Mouse (Mus musculus) gastrocnemius, postnatal 14 days (tissue): Measurements from ENCODE around the gene Thrsp. TPM values are rescaled to one million over a fixed set of nuclear protein-coding genes. Genes with fewer than 3 reads are reported as not detected.
A peak's percentile ranks its signal among the peaks of the same experiment; 100 is the strongest.
"Not testable (repeated sequence)": the region's sequence is repeated elsewhere in the genome, so short reads cannot be mapped to it uniquely, and the experiment has no call there.

ENCODE experiments used
- DNase-seq: peaks from one replicate; pipeline ENCODE4 v3.0.0; 2021; ENCODE audit warnings: mixed read lengths
- intact Hi-C: fragments of 180-260 bp; cut with DNase I; formaldehyde crosslinking; loops from one replicate; pipeline ENCODE4 v1.15.1; 2025; ENCODE audit warnings: low total_unique reads
- long read RNA-seq, 2 experiments: library from polyadenylated mRNA; stranded (forward); transcript quantifications; one replicate each; pipeline ENCODE4 v2.0.0; 2021
- total RNA-seq, 2 experiments: library from RNA; stranded (reverse); gene quantifications; 2 replicates each; pipeline ENCODE4 v1.2.3; 2021

The Thrsp gene
- total RNA-seq, result 10 to 100 TPM; 36.0 to 40.5 TPM
- long read RNA-seq, experiment 1, transcript Thrsp-201 (2 exons, 1,277 nt), result major isoform, 66 of 96 reads
- long read RNA-seq, experiment 1, partial matches to known transcripts, result 30 of 96 reads
- long read RNA-seq, experiment 1, other reads (novel, unspliced or antisense), result 0 of 96 reads
- long read RNA-seq, experiment 2, transcript Thrsp-201 (2 exons, 1,277 nt), result major isoform, 54 of 74 reads
- long read RNA-seq, experiment 2, partial matches to known transcripts, result 20 of 74 reads
- long read RNA-seq, experiment 2, other reads (novel, unspliced or antisense), result 0 of 74 reads

DNA sequence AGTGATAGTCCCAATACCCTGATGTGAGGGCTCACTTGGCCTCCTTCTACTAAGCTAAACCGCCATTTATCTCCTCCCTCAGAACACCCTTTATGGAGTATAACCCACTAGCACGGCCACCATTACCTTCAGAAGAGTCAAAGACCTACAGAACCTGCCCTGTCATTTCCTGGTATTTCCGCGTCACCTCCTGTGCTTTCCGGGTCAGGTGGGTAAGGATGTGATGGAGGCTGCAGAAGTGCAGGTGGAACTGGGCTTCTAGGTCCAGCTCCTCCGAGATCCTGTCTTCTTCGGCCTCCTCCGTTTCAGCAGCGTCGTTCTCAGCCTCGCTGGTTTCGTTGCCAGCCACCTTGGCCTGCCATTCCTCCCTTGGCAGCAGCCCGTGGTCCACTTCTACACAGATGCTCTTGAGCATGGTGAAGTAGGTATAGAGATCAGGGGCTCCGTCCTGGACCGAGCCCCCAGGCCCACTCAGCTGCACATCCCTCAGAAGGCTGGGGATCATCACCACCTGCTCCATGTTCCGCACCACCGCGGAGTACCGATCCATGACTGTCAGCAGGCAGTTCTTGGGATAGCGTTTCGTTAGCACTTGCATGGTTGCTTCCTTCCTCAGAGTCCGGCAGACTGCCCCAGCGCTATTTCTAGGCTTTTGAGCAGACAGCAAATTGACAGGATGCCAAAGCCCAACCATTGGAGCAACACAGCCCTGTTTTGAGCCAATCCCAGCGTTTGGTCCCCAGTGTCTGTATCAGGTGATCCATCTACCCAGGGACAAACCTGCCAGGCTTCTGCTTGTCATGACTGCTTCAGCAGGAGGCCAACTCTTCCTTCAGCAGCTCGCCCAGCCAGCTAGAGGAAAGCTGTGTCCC lies at the start of gene Thrsp:
Gene Thrsp (minus strand): TSS at position 825 of the 872 bp plus-strand sequence.
- intact Hi-C loops, result no loop called here
- peak; percentile 81 for DNase-seq

DNA sequence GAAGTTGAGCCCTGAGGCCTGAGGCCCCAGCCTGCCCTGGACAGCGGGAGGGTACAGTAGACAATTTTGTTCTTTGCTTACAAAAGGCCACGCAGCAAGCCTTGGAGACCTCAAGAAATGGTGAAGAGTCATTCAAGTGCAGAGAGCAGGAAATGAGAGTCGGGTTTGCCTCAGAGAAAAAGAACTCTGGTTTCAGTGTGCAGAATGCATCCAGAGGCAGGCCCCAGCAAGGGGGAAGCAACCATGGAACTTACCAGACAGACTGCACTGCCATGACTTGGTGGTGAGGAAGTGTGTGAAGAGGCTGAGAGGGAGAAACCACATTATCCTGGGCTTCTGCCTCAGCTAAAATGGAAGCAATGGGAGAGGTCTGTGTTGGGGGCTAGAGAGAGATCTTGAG lies 38.0 kb upstream of the Thrsp start:
- no peak for DNase-seq
- intact Hi-C loops, result no loop called here

DNA sequence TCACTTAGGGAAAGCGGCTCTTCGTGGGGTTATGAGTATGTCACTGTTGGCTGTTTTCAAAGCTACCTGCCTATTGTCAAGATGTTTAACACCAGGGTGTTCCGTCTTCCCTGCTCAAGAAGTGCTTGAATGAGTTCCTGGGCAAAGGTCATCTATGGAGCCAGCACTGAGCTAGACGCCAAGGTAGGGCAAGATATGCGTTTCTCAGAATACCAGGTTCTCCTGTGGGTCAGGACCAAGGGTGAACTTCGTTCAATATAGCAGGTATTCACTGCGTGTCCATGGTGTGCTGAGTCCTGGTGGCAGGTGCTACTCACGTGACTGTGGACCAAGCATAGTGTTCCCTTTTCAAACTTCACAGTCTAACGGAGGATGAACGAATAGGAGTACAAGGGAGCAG lies 37.3 kb upstream of the Thrsp start:
- intact Hi-C loops, result no loop called here
- no peak for DNase-seq

DNA sequence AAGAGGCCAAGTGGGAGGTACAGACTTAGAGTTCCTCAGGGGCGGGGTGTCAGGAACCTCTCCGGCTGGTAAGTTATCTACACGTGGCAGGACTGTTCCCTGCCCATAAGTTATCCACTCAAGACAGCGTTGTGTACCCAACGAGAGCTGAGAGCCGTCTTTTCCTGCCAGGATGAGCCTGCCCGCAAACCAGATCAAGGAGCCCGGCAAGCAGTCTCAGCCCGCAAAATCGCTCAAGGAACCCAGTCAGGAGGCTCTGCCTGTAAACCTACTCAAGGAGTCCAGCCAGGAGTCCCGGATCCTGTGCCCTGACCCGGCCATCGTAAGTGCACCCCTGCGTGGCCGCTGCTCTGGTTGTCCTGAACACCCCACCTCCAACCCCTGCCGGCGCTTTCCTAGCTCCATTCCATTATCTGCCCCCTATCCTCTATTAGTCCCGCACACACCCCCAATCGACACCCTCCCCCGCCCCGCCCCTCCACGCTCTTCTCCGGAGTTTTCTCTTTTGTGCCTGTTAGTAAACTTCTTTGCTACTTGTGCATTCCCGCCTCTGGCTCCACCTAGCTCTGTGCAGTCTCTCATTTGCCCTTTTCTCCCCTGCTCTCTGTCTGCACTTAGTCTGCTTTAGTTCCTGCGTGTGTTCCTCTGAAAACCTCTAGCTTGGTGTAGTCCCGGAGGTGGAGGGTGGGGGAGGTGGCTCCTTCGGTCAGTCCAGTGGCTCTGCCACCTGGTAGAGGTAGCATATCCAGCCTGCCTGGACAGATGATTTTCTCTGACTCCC lies 35.8 kb upstream of the Thrsp start:
- peak; percentile 15 for DNase-seq

DNA sequence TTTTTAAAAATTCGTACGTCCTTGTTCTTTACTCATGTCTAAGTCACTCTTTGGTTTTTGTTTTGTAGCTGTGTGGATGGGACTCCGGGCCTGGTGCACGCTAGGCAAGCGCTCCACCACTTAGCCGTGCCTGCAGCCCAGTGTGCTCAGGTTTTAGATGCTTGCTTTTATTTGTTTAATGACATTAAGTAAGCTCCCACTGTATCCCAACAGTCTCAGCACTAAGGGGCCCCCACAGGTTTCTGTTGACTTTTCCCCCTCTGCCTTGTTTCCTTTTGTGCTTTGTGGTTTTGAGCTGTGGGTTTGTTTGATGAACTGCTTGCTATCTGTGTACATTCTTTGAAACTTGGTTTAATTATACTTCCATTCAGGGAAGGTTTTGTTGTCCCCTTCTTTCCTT lies 34.7 kb upstream of the Thrsp start:
- intact Hi-C loops, result no loop called here

More for the DNA sequence above, 35.8 kb upstream of the Thrsp start:
- intact Hi-C loops, result no loop called here

DNA sequence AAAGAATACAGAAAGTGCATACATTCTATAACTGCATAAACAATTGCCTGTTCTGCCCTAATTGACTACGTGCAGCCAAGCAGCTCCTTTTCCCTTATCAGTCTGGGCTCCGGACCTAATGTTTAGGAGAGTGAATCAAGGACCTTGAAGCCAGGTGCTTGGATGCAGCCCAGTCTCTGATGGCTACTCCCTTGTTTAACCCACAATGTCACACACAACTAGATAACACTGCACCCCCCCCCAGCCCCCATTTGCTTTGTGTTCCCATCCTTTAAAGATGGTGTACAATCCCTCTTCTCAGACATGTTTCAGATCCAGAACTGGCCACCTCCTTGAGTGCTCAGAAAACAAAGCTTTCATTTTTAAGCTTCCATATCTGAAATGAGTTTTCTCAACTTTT lies 33.5 kb upstream of the Thrsp start, which contains the start of gene Kctd14:
Gene Kctd14 (plus strand): TSS at position 301 of the 400 bp plus-strand sequence.
- intact Hi-C loops, DNase-seq: not testable (repeated sequence)

More for the DNA sequence above, 34.7 kb upstream of the Thrsp start:
- no peak for DNase-seq

DNA sequence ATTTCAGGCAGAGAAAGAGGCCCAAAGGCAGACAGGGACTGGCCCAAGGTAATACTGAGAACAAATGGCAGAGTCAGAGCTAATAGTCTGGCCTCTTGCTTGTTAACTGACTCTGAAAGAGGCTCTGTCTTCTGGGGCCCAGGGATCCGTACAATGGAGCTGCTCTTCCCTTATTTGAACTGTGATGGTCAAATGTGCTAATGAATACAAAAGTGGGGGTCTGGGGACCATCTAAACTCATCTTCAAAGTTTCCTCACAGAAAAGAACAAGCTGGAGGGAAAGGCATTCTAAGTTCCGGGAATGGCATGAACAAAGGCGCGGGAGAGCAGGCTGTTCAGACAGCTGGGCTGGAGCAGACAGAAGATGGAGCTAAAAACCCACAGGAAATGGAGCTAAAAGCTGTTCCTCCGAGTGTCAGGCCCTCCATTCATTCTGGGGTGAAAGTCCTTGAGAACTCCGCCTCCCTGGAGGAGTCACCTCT lies 29.6 kb upstream of the Thrsp start:
- DNase-seq, result no peak
- intact Hi-C loops, result no loop called here

DNA sequence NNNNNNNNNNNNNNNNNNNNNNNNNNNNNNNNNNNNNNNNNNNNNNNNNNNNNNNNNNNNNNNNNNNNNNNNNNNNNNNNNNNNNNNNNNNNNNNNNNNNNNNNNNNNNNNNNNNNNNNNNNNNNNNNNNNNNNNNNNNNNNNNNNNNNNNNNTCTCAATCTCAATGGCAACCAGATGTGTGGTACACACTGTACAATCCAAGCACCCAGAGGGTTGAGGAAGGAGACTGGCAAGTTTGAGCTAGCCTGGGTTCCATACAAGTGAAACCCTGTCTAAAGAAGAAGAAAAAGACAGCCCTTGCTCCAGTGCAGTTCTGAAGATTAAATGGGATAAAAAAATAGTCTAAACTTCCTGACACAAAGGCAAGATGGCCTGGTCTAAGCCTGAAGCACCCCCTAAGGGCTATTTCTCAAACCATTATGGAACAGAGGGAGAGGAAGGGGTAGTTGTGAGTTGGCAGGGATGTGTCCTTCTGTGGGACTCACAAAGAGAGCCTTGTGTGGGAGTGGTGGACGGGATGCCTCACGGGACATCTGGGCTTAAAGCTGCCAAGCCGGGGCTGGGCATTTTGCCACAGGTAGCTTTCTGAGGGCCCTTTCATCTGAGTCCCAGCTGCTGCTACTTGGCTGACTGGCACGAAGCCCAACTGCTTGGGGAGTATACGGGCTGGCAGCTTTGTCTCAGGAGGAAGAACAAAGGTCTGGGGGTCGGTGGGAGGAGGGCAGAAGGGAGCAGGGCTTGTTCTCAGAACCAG lies 28.8 kb upstream of the Thrsp start:
- DNase-seq, result peak; percentile 83
- intact Hi-C loops, result no loop called here

DNA sequence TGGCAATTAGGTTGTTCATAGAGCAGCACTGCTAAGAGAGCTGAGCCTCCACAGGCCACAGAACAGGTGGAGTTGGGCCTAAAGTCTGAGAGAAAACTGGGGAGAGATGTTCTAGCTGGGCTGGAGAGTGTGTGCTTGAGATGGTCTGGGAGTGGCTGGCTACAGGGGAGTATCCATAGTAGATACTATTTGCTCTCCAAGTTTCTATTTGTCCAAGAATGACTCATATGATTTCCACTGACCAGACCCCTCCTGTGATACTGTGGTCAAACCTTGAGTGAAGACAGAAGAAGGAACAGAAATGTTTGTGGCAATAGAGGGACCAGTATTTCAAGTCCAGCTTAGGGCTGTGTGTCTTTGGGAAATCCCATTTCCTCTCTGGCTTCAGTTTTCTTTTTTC lies 21.5 kb upstream of the Thrsp start:
- intact Hi-C loops, result loop anchor here (10.0 kb wide), 1 partner anchor 226 kb away; no protein-coding TSS in a partner anchor
- no peak for DNase-seq

DNA sequence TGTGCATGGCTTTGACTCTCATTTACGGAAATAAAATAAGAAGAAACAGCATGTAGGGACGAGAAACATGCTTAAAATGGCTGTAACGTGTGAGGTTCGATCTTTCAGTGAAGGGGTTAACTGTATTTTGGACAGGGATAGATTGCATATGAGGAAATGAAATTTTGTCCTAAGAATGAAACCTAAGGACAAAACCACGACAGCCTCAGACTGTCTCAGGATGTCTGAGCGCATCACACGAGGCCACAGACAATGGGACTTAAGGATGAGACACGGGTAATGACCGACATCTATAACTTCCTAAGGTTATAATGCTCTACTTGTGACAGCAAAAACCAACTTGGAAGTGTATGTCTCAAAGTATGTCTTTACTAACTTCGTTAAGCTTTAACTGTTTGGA lies 17.0 kb upstream of the Thrsp start:
- no peak for DNase-seq
- intact Hi-C loops, result loop anchor here (10.0 kb wide), 1 partner anchor 230 kb away; no protein-coding TSS in a partner anchor

DNA sequence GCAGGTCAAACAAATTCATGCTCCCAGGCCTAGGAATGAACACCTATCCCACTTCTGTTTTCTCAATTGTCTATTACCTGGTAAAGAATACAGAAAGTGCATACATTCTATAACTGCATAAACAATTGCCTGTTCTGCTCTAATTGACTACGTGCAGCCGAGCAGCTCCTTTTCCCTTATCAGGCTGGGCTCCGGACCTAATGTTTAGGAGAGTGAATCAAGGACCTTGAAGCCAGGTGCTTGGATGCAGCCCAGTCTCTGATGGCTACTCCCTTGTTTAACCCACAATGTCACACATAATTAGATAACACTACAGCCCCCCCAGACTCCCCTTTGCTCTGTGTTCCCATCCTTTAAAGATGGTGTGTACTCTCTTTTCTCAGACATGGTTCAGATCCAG lies 16.0 kb upstream of the Thrsp start:
- intact Hi-C loops, result loop anchor here (10.0 kb wide), 1 partner anchor 231 kb away; no protein-coding TSS in a partner anchor
- not testable (repeated sequence) for DNase-seq

DNA sequence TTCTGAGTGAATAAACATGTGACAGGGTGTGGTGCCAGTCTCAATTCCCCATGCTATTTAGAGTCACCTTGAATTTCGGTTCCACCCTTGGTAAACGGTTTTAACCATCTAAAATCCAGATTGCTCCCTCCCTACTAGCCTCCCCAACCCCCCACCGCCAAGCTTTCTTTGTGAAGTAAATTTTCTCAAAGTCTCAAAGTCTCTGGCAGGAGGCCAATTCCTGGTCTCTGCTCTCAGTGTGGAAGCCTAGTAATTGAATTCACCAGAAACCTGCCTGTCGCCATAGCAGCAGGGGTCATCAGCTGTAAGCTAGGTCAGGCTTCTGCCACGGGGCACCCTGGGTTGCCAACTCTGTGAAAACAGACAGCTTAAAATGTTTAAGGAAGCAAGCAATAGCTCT lies 12.2 kb upstream of the Thrsp start:
- intact Hi-C loops, result loop anchor here (5.0 to 10.0 kb wide), 3 partner anchors 48 to 235 kb away; partner anchors contain the start of genes Aamdc and Rsf1
- DNase-seq, result no peak

DNA sequence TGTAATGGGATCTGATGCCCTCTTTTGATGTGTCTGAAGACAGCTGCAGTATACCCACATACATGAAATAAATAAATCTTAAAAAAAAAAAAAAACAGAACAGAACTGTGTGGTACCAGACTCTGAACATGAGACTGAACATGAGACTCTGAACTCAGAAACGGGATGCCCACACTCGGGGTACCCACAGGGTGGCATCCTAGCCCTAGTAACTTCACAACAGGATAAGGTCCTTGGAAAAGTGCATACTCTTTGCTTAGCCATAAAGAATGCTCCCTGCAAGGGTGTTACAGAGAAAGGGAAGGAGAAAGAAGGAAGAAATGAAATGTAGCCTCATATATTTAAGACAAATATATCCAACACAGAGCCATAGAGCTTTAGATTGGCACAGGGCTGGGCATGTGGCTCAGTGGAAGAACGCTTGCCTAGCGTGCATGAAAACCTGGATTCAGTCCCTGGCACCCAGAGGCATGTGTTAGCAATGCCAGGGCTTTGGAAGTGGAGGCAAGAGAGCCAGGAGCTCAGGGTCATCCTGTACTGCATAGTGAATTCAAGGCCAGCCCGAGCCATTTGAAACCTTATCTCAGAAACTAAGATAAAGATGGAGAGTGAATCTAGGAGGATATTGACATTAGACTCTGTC lies 10.4 kb upstream of the Thrsp start:
- intact Hi-C loops, result loop anchor here (5.0 to 10.0 kb wide), 2 partner anchors 49 to 147 kb away; partner anchors contain the start of genes Aamdc and Rsf1
- peak; percentile 43 for DNase-seq

DNA sequence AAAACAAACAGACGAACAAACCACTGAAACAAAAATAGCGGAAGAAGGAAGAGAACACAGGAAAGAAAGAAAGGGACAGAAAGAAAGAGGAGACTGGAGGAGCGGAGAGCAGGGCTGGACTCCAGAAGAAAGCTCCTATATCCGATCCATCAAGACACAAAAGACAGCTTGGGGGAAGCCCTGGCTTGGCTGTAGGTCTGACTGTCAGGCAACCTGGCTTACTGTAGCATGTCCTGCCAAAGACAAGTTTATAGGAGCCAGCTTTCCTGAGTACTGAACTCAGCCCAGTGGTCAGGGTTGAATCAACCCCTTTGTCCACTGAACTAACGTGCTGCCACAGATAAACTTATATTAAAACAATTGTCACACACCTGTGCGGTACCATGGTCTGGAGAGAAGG lies 9.8 kb upstream of the Thrsp start:
- intact Hi-C loops, result loop anchor here (5.0 to 10.0 kb wide), 2 partner anchors 50 to 148 kb away; partner anchors contain the start of genes Aamdc and Rsf1
- DNase-seq, result no peak

DNA sequence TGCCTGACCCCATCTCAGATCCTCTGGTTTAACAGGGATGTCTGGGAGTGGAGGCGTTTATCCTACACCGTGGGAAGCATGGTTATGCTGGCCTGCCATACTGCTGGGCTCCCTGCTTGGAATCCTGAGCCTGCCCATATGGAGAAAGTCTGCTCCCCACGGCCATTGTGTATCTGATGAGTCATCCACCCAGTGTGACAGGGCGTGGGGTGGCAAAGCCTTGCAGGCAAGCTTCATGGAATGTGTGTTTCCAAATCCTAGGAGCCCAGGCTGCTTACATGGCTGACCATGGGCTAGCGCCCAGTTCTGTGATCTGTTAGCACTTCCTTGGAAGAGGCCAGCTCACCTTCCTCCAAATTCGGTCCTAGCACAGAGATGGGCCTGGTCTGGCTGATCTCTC lies 9.0 kb upstream of the Thrsp start:
- intact Hi-C loops, result loop anchor here (5.0 to 10.0 kb wide), 2 partner anchors 51 to 148 kb away; partner anchors contain the start of genes Aamdc and Rsf1
- DNase-seq, result no peak

DNA sequence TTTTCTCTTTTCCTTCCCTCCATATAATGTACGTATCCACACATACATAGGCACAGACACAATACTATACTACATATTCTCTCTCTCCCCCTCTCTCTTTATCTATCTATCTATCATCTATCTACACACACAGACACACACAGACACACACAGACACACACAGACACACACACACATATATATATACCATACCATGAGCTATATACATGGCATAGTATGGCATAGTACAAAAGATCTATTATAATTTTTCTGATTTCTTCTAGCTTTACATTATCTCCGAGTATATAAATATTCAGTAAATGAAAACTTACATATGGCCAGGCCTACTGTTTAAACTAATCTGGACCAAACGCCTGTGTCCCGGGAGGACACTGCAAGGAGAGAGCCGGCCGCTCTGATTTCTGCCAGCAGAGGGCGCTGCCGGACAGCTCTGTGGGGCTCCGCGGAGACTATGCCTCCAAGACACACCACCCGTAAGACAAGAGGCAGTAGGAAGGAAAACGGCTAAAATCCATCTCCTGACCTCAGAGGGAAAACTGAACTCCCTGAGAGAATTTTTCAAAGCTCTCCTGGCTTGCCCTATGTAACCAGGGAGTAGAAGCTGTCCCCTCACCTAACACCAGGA lies 7.2 kb upstream of the Thrsp start:
- intact Hi-C loops, result loop anchor here (5.0 to 10.0 kb wide), 2 partner anchors 53 to 150 kb away; partner anchors contain the start of genes Aamdc and Rsf1
- peak; percentile 92 for DNase-seq

DNA sequence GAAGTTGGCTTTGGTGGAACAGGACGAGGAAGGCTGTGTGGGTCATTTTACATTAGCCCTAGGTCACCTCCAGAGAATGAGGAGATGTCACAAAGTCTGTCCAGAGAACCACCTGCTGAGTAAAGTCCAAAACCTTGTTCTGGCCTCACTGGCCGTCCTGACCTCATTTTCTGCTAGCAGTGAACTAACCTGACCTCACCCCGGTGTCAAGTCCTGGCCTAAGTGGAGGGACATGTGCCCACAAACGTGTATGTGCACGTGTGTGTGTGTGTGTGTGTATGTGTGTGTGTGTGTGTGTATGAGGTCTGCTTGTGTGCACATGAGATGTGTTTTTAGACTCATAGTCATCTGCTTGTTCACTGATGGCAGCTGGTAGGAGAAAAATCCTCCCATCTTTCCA lies 6.2 kb upstream of the Thrsp start:
- intact Hi-C loops, result loop anchor here (10.0 kb wide), 1 partner anchor 151 kb away; the partner anchor contains the start of genes Aamdc and Rsf1
- no peak for DNase-seq
